Mouse (Mus musculus) adrenal gland, adult (tissue): ENCODE measurements at regions not wholly inside any gene's neighbourhood (a gene's known extent, or its start where the extent isn't known, plus 50 kb on each side); places are given as distances from the start of the nearest gene placed in this dataset.
"Not testable (repeated sequence)": the region's sequence is repeated elsewhere in the genome, so short reads cannot be mapped to it uniquely, and the experiment has no call there.

Experiments used
- DNase-seq, 2 experiments: peaks; one replicate each; pipeline ENCODE4 v3.0.0; 2022 to 2023; ENCODE audit warnings: low spot score in 1 of 2; ENCODE audit not compliant: inconsistent age in 2 of 2

GRCm38 (mm10) chr7:63998995-63999960, 60.6 kb upstream of the Klf13 start:
- peak; percentile 42 to 75 for DNase-seq

GRCm38 (mm10) chr7:63997997-63998396, 59.3 kb upstream of the Klf13 start:
- peak; percentile 38 to 59 for DNase-seq

GRCm38 (mm10) chr7:63996581-63997098, 57.9 kb upstream of the Klf13 start:
- DNase-seq = no peak

- peak in 1 of 2 experiments; percentile 64 for DNase-seq
Observed at GRCm38 (mm10) chr7:63995255-63995980, 56.7 kb upstream of the Klf13 start.

- DNase-seq = not testable (repeated sequence)
Observed at GRCm38 (mm10) chr7:63994769-63995168, 56.1 kb upstream of the Klf13 start.

GRCm38 (mm10) chr7:63992155-63992554, 53.4 kb upstream of the Klf13 start:
- no peak for DNase-seq

GRCm38 (mm10) chr7:63991085-63992010, 52.6 kb upstream of the Klf13 start:
- DNase-seq = no peak

- DNase-seq = no peak
Observed at GRCm38 (mm10) chr7:63990312-63991028, 51.8 kb upstream of the Klf13 start.

- no peak for DNase-seq
Observed at GRCm38 (mm10) chr7:63989736-63990135, 51.0 kb upstream of the Klf13 start.
